Mouse (Mus musculus): ENCODE results near the gene Hsbp1.
"Not testable (repeated sequence)": the region's sequence is repeated elsewhere in the genome, so short reads cannot be mapped to it uniquely, and the experiment has no call there.

Hsbp1 gene

GRCm38 (mm10) chr8:119344190-119344856 lies at the start of gene Hsbp1:
Gene Hsbp1, plus strand, starts transcription at chr8:119344488.
- DNase-seq (ENCODE audit: low read depth, low spot score): peak; percentile 97

GRCm38 (mm10) chr8:119295477-119295876 lies 48.8 kb upstream of the Hsbp1 start:
- DNase-seq (ENCODE audit: low read depth, low spot score): peak; percentile 55

DNA sequence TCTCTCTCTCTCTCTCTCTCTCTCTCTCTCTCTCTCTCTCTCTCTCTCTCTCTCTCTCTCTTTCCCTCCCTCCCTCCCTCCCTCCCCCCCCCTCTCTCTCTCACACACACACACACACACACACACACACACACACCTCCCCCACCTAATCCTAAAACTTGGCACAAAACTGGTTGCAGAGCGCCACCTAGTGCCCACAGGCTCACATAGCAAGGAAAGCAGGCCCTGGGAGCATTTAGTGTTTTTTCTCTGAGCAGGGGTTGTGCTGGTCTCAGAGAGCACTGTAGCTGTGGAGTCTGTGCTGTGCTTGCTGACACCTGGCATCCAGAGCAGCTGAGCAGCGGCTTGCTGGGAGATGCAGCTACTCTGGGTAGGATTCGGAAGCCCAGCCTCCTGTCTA lies 46.5 kb upstream of the Hsbp1 start:
- DNase-seq (ENCODE audit: low read depth, low spot score): not testable (repeated sequence)

GRCm38 (mm10) chr8:119300335-119300734 lies 44.0 kb upstream of the Hsbp1 start:
- no peak for DNase-seq (ENCODE audit: low read depth, low spot score)

GRCm38 (mm10) chr8:119304196-119304595 lies 40.1 kb upstream of the Hsbp1 start:
- no peak for DNase-seq (ENCODE audit: low read depth, low spot score)

DNA sequence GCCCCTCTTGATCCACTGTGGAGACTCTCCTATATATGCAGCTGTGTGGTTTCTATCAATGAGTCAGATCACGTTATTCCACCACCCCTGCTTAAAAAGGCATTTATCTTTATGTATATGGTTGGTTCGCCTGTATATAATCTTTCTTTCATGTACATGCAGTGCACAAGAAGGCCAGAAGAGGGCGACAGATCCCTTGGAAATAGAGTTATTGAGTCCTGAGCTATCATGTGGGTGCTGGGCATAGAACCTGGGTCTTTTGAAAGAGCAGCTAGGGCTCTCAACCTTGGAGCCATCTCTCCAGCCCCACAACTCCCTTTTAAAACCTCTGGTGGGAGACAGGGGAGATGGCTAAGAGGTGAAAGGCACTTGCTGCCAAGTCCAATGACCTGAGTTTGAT lies 32.9 kb upstream of the Hsbp1 start:
- DNase-seq (ENCODE audit: low read depth, low spot score): peak; percentile 26

GRCm38 (mm10) chr8:119323215-119323614 lies 21.1 kb upstream of the Hsbp1 start:
- no peak for DNase-seq (ENCODE audit: low read depth, low spot score)

DNA sequence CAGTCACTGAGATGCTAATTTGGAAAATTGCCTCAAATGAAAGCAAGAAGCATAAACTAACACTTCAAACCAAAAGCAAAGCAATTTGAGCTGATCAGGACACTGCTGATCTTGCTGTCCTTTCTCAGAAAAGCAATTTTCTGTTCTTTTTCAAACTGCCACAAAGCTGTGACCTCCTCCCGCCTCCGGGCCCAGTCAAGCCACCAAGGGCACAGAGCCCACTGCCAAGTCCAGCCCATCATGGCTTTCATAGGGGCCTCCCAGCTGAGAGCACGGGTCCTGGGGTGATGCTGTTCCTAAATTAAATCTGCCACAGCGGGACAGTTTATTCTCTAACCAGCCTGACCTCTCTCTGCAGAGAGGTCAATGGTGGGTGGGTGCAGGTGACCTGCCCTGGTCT lies 4.7 kb upstream of the Hsbp1 start:
- no peak for DNase-seq (ENCODE audit: low read depth, low spot score)

DNA sequence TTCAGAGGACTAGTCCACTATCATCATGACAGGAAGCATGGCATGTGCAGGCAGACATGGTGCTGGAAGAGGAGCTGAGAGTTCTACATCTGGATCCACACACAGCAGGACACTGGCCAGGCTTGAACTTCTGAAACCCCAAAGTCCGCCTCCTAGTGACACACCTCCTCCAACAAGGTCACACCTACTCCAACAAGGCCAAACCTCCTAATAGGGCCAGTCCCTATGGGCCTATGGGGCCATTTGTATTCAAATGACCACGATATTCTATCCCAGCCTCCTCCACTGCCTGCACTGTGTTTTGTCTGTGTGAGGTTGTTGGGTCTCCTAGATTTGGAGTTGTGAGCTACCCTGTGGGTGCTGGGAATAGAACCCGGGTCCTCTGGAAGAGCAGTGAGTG lies 682 bp upstream of the Hsbp1 start:
- no peak for DNase-seq (ENCODE audit: low read depth, low spot score)

DNA sequence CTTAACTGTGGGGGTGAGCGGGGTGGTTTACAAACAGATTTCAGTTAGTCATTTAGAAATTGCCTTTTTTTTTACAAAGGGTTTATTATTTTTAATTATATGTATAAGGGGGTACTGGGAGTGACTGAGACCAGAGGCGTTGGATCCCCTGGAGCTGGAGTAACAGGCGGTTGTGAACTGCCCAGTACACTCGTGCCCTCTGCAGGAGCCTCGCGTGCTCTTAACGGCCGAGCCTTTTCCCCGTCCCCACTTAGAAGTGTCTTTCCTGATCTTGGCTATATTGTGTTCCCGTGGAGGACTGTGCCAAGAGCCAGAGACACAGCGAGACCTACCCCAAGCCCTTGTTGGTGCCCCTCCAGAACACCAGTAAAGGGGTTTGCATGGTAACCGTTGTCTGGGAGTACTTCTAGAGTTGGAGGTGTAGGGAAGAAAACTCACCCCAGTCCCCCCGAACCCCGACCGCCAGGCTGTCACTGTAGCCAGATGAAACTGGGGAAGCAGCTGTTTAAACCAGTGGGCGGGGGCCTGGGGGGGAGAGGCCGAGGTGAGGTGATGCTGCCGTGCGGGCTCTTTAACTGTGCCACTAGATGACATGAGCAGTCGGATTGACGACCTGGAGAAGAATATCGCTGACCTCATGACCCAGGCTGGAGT lies 868 bp downstream of the Hsbp1 start:
- no peak for DNase-seq (ENCODE audit: low read depth, low spot score)

DNA sequence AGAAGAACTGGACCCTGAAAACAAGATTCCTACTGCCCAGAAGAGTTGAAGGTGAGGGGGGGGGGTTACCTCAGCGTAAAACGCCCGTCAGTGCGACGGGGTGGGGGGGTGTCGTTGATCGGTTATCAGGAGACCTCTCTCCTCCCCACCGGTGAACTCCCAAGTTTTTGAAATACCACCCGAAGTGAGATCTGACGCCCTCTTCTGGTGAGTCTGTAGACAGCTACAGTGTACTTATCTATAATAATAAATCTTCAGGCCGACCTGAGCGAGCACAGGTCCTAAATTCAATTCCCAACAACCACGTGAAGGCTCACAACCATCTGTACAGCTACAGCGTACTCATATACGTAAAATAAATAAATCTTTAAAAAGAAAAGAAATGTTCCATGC lies 1.4 kb downstream of the Hsbp1 start:
- no peak for DNase-seq (ENCODE audit: low read depth, low spot score)

- no peak for DNase-seq (ENCODE audit: low read depth, low spot score)
Observed at GRCm38 (mm10) chr8:119351647-119352046, 7.4 kb downstream of the Hsbp1 start.

GRCm38 (mm10) chr8:119352977-119353658 lies 8.8 kb downstream of the Hsbp1 start:
- no peak for DNase-seq (ENCODE audit: low read depth, low spot score)

GRCm38 (mm10) chr8:119353659-119354023 lies 9.4 kb downstream of the Hsbp1 start:
- no peak for DNase-seq (ENCODE audit: low read depth, low spot score)

GRCm38 (mm10) chr8:119356631-119357030 lies 12.3 kb downstream of the Hsbp1 start:
- not testable (repeated sequence) for DNase-seq (ENCODE audit: low read depth, low spot score)

DNA sequence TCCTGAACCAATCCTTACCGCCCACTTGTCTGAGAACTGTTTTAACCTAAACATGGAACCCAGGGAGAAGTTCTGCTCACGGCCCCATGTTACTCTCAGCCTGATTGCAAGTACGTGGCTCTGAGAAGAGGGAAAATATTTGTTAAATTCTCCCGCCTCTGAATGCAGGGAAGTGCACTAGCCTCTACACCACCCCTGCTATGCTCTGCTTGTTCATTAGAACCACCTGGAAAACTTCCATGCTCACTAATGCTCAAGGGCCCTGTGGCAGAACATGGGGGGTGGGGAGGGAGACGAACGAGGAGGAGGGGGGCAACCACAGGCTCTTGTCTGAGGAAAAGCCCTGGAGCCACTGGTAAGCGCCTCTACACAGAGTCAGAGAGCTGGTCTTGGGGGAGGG lies 13.9 kb downstream of the Hsbp1 start:
- DNase-seq (ENCODE audit: low read depth, low spot score): no peak

GRCm38 (mm10) chr8:119358836-119359235 lies 14.5 kb downstream of the Hsbp1 start:
- peak; percentile 81 for DNase-seq (ENCODE audit: low read depth, low spot score)

GRCm38 (mm10) chr8:119360686-119361295 lies 16.5 kb downstream of the Hsbp1 start:
- DNase-seq (ENCODE audit: low read depth, low spot score): no peak

DNA sequence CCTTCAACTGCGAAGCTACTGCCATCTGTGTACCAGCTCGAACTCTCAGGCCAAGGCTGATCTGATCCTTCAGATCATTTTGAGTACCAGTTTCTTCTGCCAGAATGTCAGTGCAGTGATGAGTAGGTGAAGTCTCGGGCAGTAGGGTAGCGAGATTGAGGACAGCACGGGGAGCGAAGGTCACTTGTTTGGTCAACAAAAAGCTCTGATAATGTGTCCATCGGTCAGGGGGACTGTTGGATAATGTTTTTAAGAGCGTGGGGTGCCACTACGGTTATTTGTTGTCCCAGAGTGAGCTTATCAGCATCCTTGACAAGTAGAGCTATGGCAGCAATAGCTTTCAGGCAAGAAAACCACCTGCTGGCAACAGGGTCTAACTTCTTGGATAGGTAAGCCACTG lies 30.4 kb downstream of the Hsbp1 start:
- not testable (repeated sequence) for DNase-seq (ENCODE audit: low read depth, low spot score)

DNA sequence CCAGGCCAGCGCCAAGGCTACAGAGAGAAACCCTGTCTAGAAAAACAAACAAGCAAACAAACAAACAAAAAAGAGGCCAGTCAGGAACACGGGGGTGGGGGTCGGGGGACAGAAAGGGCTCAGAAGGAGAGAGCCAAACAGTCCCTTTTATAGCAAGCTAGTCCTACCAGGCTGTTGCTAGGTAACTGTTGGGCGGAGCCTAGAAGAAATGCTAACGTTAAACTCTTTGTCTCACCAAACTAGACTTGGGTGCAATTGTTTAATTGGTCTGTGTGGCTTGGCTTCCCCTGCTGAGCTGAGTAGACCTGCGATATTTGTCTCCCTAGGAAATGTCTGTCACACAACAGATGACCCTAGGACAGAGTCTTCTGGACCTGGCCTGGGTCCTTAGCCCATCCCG lies 34.2 kb downstream of the Hsbp1 start:
- peak; percentile 47 for DNase-seq (ENCODE audit: low read depth, low spot score)

DNA sequence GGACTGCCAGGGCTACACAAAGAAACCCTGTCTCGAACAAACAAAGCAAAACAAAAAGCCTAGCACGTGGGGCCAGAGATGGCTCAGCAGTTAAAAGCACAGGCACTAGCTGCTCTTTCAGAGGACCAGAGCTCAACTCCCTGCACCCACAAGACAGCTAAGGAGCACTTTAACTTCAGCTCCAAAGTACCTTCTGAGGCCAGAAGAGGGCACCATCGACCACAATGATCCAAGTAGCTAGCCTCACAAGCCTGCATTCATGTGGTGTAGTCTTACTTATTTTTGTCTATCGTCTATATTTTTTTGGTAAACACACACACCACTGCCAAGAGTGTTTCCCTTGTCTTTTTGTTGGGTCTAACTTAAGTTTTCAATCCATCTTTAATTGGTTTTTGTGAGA lies 36.3 kb downstream of the Hsbp1 start:
- DNase-seq (ENCODE audit: low read depth, low spot score): peak; percentile 53

DNA sequence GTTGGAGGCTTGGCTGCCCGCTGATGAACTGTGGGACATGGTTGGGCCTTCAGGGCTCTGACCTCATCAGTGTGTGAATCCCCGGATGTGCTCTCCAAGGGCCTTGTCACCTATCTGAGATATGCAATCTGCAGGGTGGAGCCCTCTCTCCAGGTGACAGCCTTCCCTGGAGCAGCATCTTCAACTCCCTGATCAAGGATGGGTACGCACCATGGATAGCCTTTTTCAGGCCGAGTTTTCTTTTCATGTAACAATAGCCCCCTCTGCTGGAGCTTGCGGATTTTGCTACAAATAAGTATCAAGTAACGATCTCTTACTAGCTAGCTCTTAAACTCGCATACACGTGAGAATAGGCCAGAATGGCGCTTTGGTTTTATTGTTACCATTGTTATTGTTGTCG lies 40.2 kb downstream of the Hsbp1 start:
- peak; percentile 67 for DNase-seq (ENCODE audit: low read depth, low spot score)

- no peak for DNase-seq (ENCODE audit: low read depth, low spot score)
Observed at GRCm38 (mm10) chr8:119385854-119386253, 41.6 kb downstream of the Hsbp1 start.
